ENCODE assay signal across 26 mouse cellular contexts in the genomic region with DNA sequence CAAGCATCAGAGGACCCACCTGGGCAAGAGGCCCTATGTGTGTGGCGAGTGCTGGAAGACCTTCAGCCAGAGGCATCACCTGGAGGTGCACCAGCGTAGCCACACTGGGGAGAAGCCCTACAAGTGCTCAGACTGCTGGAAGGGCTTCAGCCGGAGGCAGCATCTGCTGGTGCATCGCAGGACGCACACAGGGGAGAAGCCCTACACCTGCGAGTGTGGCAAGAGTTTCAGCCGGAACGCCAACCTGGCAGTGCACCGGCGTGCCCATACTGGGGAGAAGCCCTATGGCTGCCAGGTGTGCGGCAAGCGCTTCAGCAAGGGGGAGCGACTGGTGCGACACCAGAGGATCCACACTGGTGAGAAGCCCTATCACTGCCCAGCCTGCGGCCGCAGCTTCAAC. TPM values are rescaled to one million over a fixed set of nuclear protein-coding genes. Genes with fewer than 3 reads are reported as not detected.
"Had no signal": no experiment of that assay in that cellular context is flagged by ENCODE, and none has a peak within 500 bp of the region (broad histone marks: within the 10 kb centered on the region; RNA-seq: fewer than 3 reads in every experiment).

No protein-coding gene starts in this region.

- H3K4me1 ChIP-seq: liver, embryonic 13.5 days; midbrain, embryonic 13.5 days had no signal

- ATAC-seq: liver, postnatal 0 days; lung, postnatal 0 days; midbrain, embryonic 13.5 days; midbrain, embryonic 16.5 days had no signal

- H3K9ac ChIP-seq: liver, embryonic 13.5 days; liver, postnatal 0 days; lung, embryonic 14.5 days; midbrain, embryonic 13.5 days had no signal

- H3K4me2 ChIP-seq: liver, embryonic 13.5 days; lung, embryonic 14.5 days; midbrain, embryonic 13.5 days had no signal

- H3K9me3 ChIP-seq: liver, embryonic 13.5 days; midbrain, embryonic 13.5 days had no signal

- H3K4me3 ChIP-seq: liver, embryonic 13.5 days; midbrain, embryonic 13.5 days had no signal

- H3K27me3 ChIP-seq: liver, embryonic 13.5 days; midbrain, embryonic 13.5 days had no signal

- DNase-seq: kidney, adult 18-20 months; kidney, adult 9 months; kidney, postnatal 14 days; kidney, postnatal 4 days; liver, embryonic 13.5 days; liver, postnatal 0 days; lung, embryonic 14.5 days; right cerebral cortex, postnatal 4 days; thymus, adult 18-20 months; thymus, postnatal 36 days had no signal

- H3K27ac ChIP-seq: liver, embryonic 13.5 days; macrophage; midbrain, embryonic 13.5 days had no signal

RNA-seq across cellular contexts. Expression of a gene that starts 54.4 kb away (rescaled TPM):
- total RNA-seq: layer of hippocampus, adult 18-20 months; layer of hippocampus, postnatal 25 days; left cerebral cortex, adult 18-20 months; left cerebral cortex, postnatal 25 days; megakaryocyte, adult 5-6 weeks had no signal
- polyA plus RNA-seq: intestine, embryonic 14.5 days; kidney, embryonic 16.5 days; limb, embryonic 11.5 days; limb, embryonic 14.5 days; liver, embryonic 13.5 days; lung, embryonic 14.5 days; lung, postnatal 0 days; macrophage; midbrain, embryonic 13.5 days; midbrain, embryonic 16.5 days; neural tube, embryonic 11.5 days; neural tube, embryonic 14.5 days; stomach, embryonic 14.5 days had no signal
